Mouse (Mus musculus) left cerebral cortex, adult 9 months (tissue): Measurements from ENCODE around the gene Tmem171.

Experiments used
- DNase-seq, 2 experiments: peaks; one replicate each; pipeline ENCODE4 v3.0.0; 2022; ENCODE audit warnings: low spot score in 2 of 2

The Tmem171 gene

GRCm38 (mm10) chr13:98694773-98695314 lies at the start of gene Tmem171:
TSS of gene Tmem171 (minus strand) at chr13:98694834.
- DNase-seq = no peak

- no peak for DNase-seq
Measured at GRCm38 (mm10) chr13:98743829-98744228, 49.2 kb upstream of the Tmem171 start.

GRCm38 (mm10) chr13:98743214-98743613 lies 48.6 kb upstream of the Tmem171 start:
- no peak for DNase-seq

- DNase-seq = no peak
Measured at GRCm38 (mm10) chr13:98738213-98738612, 43.6 kb upstream of the Tmem171 start.

GRCm38 (mm10) chr13:98733292-98733691 lies 38.7 kb upstream of the Tmem171 start:
- DNase-seq = no peak

- no peak for DNase-seq
Measured at GRCm38 (mm10) chr13:98729271-98730062, 34.8 kb upstream of the Tmem171 start.

- no peak for DNase-seq
Measured at GRCm38 (mm10) chr13:98726494-98726893, 31.9 kb upstream of the Tmem171 start.

- no peak for DNase-seq
Measured at GRCm38 (mm10) chr13:98723430-98723829, 28.8 kb upstream of the Tmem171 start.

GRCm38 (mm10) chr13:98722296-98722695 lies 27.7 kb upstream of the Tmem171 start:
- DNase-seq = no peak

- no peak for DNase-seq
Measured at GRCm38 (mm10) chr13:98716176-98716575, 21.5 kb upstream of the Tmem171 start.

- no peak for DNase-seq
Measured at GRCm38 (mm10) chr13:98715443-98715990, 20.9 kb upstream of the Tmem171 start.

- DNase-seq = no peak
Measured at GRCm38 (mm10) chr13:98710655-98711054, 16.0 kb upstream of the Tmem171 start.

GRCm38 (mm10) chr13:98710236-98710635 lies 15.6 kb upstream of the Tmem171 start:
- no peak for DNase-seq

GRCm38 (mm10) chr13:98705501-98705900 lies 10.9 kb upstream of the Tmem171 start:
- no peak for DNase-seq

GRCm38 (mm10) chr13:98703786-98704185 lies 9.2 kb upstream of the Tmem171 start:
- no peak for DNase-seq

- DNase-seq = no peak
Measured at GRCm38 (mm10) chr13:98702361-98702760, 7.7 kb upstream of the Tmem171 start.

GRCm38 (mm10) chr13:98701309-98701675 lies 6.7 kb upstream of the Tmem171 start:
- DNase-seq = no peak

- DNase-seq = no peak
Measured at GRCm38 (mm10) chr13:98700661-98701308, 6.2 kb upstream of the Tmem171 start.

GRCm38 (mm10) chr13:98699982-98700540 lies 5.4 kb upstream of the Tmem171 start:
- DNase-seq = no peak

GRCm38 (mm10) chr13:98699051-98699744 lies 4.6 kb upstream of the Tmem171 start:
- DNase-seq = no peak

GRCm38 (mm10) chr13:98696716-98697115 lies 2.1 kb upstream of the Tmem171 start:
- no peak for DNase-seq

GRCm38 (mm10) chr13:98695546-98695945 lies 912 bp upstream of the Tmem171 start:
- DNase-seq = no peak
